Mouse (Mus musculus) embryonic stem cell, embryonic (primary cell): ENCODE data around the gene Etv3.

ENCODE experiments used
- CTCF ChIA-PET, 4 experiments: fragments of 300-600 bp in 2 of 4; fragments of 350-600 bp in 2 of 4; sonication (Branson Sonifier 250); formaldehyde crosslinking; loops; one replicate each; lab custom pipeline; 2022; ENCODE audit warnings: inconsistent platforms in 2 of 4; lab: Charles Lee
- POLR2A ChIA-PET, 4 experiments: fragments of 300-600 bp in 2 of 4; fragments of 350-600 bp in 2 of 4; sonication (Branson Sonifier 250); formaldehyde crosslinking; loops; one replicate each; lab custom pipeline; 2022; ENCODE audit warnings: antibody characterized with exemption in 4 of 4, inconsistent platforms in 1 of 4; lab: Charles Lee

The Etv3 gene

GRCm38 (mm10) chr3:87566066-87566465, 40.9 kb downstream of the Etv3 start:
- ChIA-PET POLR2A (interaction anchor here in 3 of 4 experiments (0.6 to 1.4 kb wide), 4 partner anchors 24 to 479 kb away, joined by 3 to 6 read pairs (median 4); partner anchors contain the start of gene Etv3 (in 1 of the 3)), CTCF (interaction anchor here in 3 of 4 experiments (0.6 to 1.4 kb wide), 5 partner anchors 61 to 580 kb away, joined by 3 to 5 read pairs (median 4); no protein-coding TSS in a partner anchor)

- ChIA-PET CTCF (no interaction called here), POLR2A (no interaction called here)
Measured at GRCm38 (mm10) chr3:87567497-87567896, 42.3 kb downstream of the Etv3 start.

- POLR2A ChIA-PET = no interaction called here
- CTCF ChIA-PET = no interaction called here
Measured at GRCm38 (mm10) chr3:87568681-87569080, 43.5 kb downstream of the Etv3 start.

- CTCF ChIA-PET = interaction anchor here in 1 of 4 experiments (1.6 kb wide), 1 partner anchor 13 kb away, joined by 6 read pairs; no protein-coding TSS in a partner anchor
Measured at GRCm38 (mm10) chr3:87575766-87576165, 50.6 kb downstream of the Etv3 start.

GRCm38 (mm10) chr3:87582259-87582658, 57.1 kb downstream of the Etv3 start:
- ChIA-PET CTCF (interaction anchor here in 1 of 4 experiments (0.7 kb wide), 1 partner anchor 74 kb away, joined by 3 read pairs; no protein-coding TSS in a partner anchor), POLR2A (no interaction called here)

More at GRCm38 (mm10) chr3:87575766-87576165, 50.6 kb downstream of the Etv3 start:
- POLR2A ChIA-PET = no interaction called here
